Comparison of ENCODE assay signal across 16 mouse cellular contexts in genomic region chr13:95712054-95712453, GRCm38 (mm10). TPM values are rescaled to one million over a fixed set of nuclear protein-coding genes. Genes with fewer than 3 reads are reported as not detected.
DNase-seq lines count a peak whose midpoint lies in the region.
"Had no signal": no experiment of that assay in that cellular context is flagged by ENCODE, and none has a peak within 500 bp of the region (broad histone marks: within the 10 kb centered on the region; RNA-seq: fewer than 3 reads in every experiment).

No protein-coding gene starts in this region.

- DNase-seq in 416B (ENCODE audit: low read depth), result peak; percentile 39
- peak; percentile 19 for DNase-seq in CD4-positive, CD25-positive, alpha-beta regulatory T cell, adult 2 months (ENCODE audit: low read depth, low spot score)
- DNase-seq in induced T-regulatory cell, adult 2 months (ENCODE audit: low read depth), result peak; percentile 60
- DNase-seq in naive thymus-derived CD4-positive, alpha-beta T cell, adult 2 months (ENCODE audit: low read depth), result peak; percentile 40
- no peak for DNase-seq in neural tube, embryonic 10.5 days (ENCODE audit: extremely low spot score, low spot score)
- no peak for DNase-seq in frontal cortex, adult 2 months (ENCODE audit: extremely low spot score in 1 of 2, low spot score in 1 of 2)
- no peak for DNase-seq in kidney, postnatal 14 days
- DNase-seq: adrenal gland, adult 2 months; adrenal gland, postnatal 14 days; cerebellum, adult 11 months; cerebellum, adult 2 months; cerebellum, adult 9-11 months; cerebellum, postnatal 25 days; forebrain, postnatal 0 days; gastrocnemius, postnatal 25 days; heart, postnatal 4 days had no signal

RNA-seq across cellular contexts. Expression of gene F2rl2, which starts 15.4 kb away (rescaled TPM):
- 0.99 and 1.3 TPM in 2 replicates for polyA plus RNA-seq in frontal cortex, adult 2 months (2012; rRNA removed)

Comparison
In these comparisons a context has a peak if more than half of its experiments do, and no peak if none do; other contexts are left out.
1. DNase-seq: peak in 416B (single experiment), CD4-positive, CD25-positive, alpha-beta regulatory T cell, adult 2 months (single experiment), induced T-regulatory cell, adult 2 months (single experiment) and naive thymus-derived CD4-positive, alpha-beta T cell, adult 2 months (single experiment); none in neural tube, embryonic 10.5 days (single experiment), frontal cortex, adult 2 months (0 of 2) and kidney, postnatal 14 days (single experiment).